Mouse (Mus musculus): ENCODE measurements around the gene Pklr.

- no peak for TF ChIP-seq CTCF (IDR thresholded peaks at IDR 0.05; ENCODE audit: control insufficient read depth, insufficient read depth, insufficient read length)
- no peak for TF ChIP-seq CEBPB (IDR thresholded peaks at IDR 0.05; ENCODE audit: low read depth)
- TF ChIP-seq USF1 (IDR thresholded peaks at IDR 0.05; ENCODE audit: low read depth), result no peak
- no peak for TF ChIP-seq MYOG (IDR thresholded peaks at IDR 0.05; ENCODE audit: control insufficient read depth, extremely low read depth, insufficient read length)
- no peak for TF ChIP-seq MYOD1 (IDR thresholded peaks at IDR 0.05; ENCODE audit: control insufficient read depth, insufficient read length, low read depth)
Observed at GRCm38 (mm10) chr3:89094021-89094420, 41.9 kb upstream of the Pklr start.
